Mouse (Mus musculus): Measurements from ENCODE around the gene Pdzph1. TPM values are rescaled to one million over a fixed set of nuclear protein-coding genes. Genes with fewer than 3 reads are reported as not detected.

The Pdzph1 gene
- polyA plus RNA-seq, 3 experiments from 2014 or later, result not detected

DNA sequence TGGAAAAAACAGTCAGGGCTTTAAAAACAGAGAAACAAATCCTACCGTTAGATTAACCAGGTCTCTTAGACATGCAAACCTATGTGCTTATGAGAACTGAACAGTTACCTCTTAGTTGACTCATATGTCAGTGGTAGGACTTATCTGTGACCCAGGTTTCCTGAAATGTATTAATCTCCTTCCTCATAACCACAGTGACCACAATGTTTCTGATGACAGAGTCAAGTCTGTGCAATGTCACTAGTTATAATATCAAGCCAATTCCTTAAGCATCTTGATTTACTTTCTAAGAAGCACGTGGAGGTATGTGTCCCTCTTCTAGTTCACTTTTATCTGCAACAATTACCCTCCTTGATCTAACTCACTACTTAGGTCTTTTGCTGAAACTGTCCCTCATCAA, 68.4 kb downstream of the Pdzph1 start:
- no peak for ATAC-seq

DNA sequence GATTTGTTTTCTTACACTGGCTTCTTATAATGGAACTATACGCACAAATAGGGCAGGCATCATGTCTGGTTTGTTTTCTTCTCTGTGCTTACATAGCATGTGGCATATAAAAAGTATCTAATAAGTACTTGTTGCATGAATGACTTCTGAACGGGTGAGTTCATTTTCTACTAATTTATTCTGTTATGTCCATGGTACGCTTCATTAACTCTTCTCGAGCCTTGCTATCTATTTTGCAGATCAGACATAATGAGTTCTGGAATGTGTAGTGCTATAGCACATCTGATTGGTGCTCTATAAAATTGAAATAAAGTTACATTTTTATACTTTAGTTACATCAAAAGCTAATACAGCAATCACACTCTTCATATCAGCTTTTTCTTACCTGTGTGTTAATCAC, 71.2 kb downstream of the Pdzph1 start:
- ATAC-seq, result no peak

DNA sequence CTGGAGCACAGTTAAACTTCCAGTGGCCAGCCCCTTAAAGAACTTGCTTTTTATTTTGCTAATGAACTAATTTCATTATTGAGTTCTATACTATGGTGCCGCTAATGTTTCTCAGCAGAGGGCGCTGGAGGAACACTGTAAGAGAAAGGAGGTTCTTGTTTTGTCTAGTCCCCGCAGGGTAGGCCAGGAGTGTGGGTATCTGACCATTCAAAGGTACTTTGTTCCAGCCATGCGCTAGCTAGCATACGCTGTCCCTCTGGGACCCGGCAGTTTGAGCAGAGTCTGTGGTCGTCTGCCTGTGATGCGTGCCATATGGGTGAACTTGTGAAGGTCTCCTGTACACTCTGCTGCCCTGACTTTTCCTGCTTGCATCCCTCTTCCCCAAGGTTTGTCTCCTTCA, 72.1 kb downstream of the Pdzph1 start:
- ATAC-seq, result no peak

DNA sequence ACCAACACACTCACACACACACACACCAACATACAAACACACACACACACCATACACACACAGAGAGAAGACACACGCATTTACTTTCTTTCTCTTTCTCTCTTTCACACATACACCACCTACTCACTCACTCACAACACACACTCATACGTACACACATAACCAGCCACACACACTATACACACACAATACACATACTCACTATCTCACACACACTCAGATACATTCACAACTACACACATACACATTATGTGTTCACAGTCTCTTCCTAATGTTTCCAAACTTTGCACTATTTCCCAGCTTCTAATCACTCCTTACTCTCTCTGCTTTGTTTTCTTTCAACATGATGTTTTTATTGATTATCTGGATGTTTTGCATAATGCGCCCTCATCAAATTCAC, 72.6 kb downstream of the Pdzph1 start:
- no peak for ATAC-seq

DNA sequence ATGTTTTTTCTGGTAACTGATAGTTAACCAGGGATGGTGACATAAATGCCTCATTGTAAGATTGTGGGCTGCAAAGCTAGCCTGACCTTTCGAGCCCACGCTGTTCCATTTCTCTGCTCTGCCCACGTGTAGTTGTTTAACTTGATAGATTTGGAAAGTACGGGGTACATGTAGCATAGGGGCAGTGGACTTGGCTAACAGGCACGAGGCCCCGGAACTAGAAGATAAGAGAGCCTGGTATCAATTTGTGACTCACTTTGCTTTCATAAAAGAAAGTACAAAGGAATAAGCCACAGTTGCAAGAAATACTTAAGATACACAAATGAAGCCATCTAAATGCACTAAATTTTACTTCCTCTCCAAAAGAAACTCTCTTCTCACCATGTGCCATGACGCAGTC, 79.6 kb downstream of the Pdzph1 start:
- no peak for ATAC-seq

DNA sequence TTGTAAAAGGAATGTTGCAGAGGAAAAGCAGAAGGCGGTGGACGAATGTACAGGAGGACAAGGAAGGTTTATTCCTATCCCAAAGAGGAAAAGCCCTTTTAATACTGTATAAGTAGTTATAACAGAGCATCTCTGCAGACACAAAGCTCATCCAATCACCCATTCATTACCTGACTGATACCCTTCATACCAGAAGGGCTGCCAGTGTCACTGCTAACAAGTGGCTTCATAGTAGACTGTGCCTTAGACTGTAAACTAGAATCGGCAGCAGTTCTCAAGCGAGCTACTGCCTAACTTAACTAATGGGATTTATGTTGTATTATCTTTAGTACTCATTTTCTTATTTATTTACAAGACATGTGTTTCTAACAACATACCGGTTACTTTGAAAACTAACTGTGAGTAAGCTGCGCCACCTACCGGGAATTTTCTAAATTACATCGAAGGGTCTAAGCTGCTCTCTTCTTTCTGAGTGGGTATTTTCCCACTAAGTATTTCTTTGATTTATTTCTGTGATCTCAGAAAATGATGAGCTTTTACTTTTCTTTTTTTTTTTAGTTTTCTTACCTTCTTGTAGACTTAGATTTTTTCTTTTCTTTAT, 82.0 kb downstream of the Pdzph1 start:
- ATAC-seq, result no peak

DNA sequence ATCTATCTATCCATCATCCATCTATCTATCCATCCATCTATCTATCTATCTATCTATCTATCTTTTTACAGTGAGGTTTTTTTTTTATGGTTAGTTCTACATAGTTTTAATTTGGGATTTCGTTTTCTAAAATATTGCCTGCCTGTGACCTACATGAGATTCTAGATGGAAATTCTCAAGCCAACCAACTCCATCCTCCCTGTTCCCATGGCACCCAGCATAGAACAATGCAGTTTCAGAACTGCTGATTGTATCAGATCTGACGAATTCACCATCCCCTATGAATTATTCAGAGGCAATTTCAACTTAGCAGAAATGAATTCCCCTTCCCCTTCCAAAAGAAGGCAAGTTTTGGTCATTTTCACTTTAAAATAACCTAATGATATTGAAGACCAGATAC, 85.2 kb downstream of the Pdzph1 start:
- ATAC-seq, result no peak

DNA sequence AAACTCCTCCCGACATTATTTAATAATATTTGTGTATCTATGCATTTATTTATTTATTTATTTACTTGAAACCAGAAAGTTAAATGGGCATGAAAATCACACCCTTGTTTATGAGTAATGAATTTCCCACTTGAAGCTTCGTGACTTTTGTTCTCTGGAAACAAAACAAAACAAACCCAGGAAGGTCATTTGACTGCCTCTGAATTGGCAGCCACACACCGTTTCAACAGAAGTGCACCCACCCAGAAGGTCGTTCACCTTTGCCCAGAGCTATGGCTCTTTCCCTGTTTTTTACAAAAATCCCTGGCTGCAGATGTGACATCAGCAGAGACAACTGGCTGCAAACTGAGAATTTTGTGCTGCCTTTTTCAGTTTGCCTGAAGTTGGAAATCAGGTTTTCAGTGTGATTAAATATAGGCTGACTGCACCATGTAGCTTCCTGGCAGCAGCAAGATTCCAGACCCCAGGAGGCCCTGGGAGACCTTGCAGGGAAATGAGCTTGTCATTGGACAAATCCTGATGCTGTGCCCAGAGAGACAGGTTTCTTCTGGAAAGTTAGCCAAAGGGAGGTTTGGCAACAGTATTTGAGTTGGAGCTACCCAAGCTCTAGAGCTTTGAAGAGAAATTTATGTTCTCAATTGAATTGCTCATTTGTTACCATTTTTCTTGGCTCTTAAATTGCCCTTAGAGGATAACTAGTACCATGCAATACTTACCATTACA, 99.5 kb downstream of the Pdzph1 start:
- no peak for ATAC-seq

DNA sequence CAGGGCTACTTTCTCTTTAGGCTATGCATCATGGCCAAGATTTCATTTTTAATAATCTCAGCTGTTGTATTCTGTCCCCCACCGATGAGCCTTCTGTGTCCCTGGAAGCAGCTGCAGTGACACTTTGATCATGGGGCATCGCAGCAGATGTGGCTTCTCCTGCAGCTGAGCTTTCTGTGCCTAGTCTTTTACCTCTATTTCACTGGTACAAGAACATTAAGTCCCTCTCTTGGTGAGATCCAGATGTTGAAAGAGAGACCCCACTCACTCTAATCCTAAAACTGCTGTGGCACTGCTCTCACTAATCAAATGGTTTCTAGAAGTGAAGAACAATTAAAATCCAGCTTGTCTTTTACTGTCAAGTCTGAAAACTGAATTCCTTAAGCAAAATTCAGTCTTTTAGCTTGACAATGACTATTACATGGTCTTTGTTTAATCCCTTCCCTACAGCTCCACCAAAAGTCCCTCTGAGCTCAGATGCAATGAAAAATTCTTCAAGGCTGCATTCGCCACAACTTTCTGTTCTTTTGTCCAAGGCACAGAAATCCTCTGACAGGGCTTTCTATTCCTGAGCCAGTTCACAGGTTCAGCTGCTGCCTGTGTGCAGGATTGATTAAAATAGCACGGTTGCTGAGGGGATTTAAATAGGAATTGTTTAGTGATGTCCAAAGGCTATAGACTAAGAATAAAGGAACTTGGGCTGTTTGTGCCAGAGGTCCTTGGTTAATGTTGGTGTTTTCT, 101.1 kb downstream of the Pdzph1 start:
- no peak for ATAC-seq

DNA sequence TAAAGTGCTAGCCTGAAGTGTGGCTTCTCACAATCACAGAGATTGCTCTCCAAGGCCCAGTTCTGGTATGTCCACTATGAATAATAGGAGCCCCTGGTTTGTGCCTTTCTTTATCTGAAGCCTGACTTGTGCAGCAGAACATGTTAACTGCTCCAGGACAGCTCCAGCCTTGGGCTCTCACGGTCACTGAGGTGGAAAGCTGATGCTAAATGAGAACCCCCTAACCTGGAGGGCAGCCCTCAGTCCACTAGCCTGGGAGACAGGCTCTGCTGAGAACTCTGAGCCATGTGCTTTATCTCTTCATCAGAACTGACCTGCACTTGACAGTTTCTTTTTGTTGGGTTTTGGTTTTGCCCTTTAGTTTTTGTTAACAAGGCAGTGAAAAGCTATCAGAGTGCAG, 106.8 kb downstream of the Pdzph1 start:
- ATAC-seq, result no peak

DNA sequence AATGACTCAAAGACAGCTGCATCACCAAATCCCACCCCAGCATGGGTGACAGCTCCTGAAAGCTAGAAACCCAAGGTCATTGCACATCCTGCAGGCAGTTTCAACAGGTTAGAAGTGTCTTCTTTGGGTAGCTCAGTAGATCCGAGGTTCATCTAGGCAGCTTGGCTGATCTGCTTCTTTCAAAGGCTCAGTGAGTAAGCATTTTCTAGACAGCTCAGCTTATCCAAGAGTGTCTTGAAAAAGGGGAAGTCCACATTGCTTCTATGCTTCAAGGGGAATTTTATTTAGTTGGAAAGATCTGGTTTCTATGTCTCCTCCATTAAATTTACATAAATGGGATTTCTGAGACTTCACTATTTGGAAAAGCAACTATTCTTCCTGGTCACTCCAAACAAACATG, 117.8 kb downstream of the Pdzph1 start:
- ATAC-seq, result no peak

DNA sequence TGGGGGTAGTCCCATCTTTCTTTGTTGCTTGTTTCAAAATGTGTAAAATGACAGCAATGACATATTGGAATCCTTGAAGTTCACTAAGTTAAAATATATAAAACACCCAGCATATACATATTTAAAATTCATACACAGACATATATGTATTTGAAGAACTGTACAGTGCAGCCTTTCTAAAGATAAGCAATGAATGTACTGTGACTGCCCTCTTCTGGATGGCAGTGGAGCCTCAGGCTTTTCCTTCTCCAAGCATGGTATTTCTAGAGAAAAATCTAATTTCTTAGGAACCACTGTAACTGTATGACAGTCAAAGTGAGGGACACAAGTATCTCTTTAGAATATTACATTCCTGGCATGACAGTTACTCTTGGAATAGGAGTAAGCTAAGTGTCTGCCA, 120.4 kb downstream of the Pdzph1 start:
- ATAC-seq, result no peak

Other genes with a start within 250 kb of the Pdzph1 start
- gene Nudt12, start 22.0 kb upstream of the Pdzph1 start, polyA plus RNA-seq (2017; shearing (Covaris generic)), result under 1 TPM in 1 of 3 experiments, not detected in 2; 0.28 TPM